Mouse (Mus musculus) erythroid progenitor cell, adult 5-6 weeks (primary cell): ENCODE data around the gene Rhbdf2. TPM values are rescaled to one million over a fixed set of nuclear protein-coding genes. Genes with fewer than 3 reads are reported as not detected.

Experiments used
- ATAC-seq: replicated peaks from 2 replicates; pipeline ENCODE4 v1.8.0; 2016; ENCODE audit warnings: moderate number of reproducible peaks, mild to moderate bottlenecking, moderate TSS enrichment, inconsistent platforms; ENCODE audit not compliant: poor library complexity, low FRiP score, severe bottlenecking
- total RNA-seq, 2 experiments: library from RNA; stranded (forward) in 1 of 2; stranded (reverse) in 1 of 2; fragments of 150-400 nt in 1 of 2; fragments of 186-747, 209-891 nt in 1 of 2; gene quantifications; 2 replicates each; pipeline versions ENCODE4 v1.2.3 to v1.2.4; 2015 to 2017; ENCODE audit warnings: low replicate concordance in 2 of 2

Rhbdf2 gene
- total RNA-seq, 2 experiments from 2014 or later: 6.3 to 11.5 TPM

GRCm38 (mm10) chr11:116601166-116601565 is 25.7 kb downstream of the Rhbdf2 start:
- ATAC-seq: no peak

DNA sequence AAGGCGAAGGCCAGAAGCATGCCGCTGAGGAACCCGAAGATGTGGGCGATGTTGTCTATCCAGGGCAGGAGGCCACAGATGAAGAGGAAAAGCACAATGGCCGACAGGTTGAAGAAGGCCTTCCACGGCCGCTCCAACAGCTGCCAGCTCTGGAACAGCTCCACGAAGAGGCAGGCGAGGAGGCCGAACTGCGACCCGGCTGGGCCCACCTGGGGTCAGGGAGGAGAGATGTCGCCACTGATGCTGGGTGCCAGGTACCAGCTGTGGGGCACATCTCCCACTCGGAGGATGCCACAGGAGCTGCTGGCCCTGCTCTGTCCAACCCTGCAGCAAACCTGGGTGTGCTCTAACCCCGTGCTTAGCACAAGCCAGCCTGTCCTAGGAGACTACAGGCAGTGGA is 27.6 kb downstream of the Rhbdf2 start:
- ATAC-seq: no peak

DNA sequence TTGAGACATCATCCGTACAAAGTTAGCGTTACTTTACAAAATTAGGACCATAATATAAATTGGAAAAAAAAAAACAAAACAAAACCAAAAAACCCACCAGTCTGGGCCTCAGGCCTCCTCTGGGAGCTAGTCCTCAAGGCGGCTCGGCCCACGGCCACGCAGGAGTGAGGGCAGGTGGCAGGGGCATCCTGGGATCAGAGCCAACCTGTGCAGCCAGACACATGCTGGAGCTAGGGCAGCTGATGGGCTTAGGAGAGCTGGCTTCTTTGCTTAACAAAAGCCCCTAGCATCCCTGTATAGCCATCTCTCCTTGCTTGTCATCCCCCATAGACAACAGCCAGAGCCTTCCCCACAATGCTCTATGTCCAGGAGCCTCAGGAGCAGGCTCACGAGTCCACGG is 28.6 kb downstream of the Rhbdf2 start:
- ATAC-seq: no peak

GRCm38 (mm10) chr11:116596766-116597165 is 30.1 kb downstream of the Rhbdf2 start:
- ATAC-seq: no peak

- no peak for ATAC-seq
Measured at GRCm38 (mm10) chr11:116593345-116593744, 33.5 kb downstream of the Rhbdf2 start.

- peak; percentile 90 for ATAC-seq
Measured at GRCm38 (mm10) chr11:116592428-116592827, 34.4 kb downstream of the Rhbdf2 start.

DNA sequence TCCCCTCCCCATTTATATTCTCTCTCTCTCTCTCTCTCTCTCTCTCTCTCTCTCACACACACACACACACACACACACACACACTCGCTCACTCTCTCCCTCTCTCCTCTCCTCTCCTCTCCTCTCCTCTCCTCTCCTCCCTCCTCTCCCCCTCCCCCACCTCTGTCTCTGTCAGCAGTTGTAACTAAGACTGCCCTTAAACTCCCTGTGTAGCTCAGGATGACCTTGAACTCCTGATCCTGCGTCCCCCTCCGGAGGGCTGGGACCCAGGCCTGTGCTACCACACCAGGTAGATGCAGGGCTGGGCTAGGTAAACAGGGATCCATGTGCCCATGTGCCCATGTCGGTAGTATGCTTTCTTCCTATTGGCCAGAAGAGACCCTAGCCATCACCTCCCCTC is 35.2 kb downstream of the Rhbdf2 start:
- no peak for ATAC-seq

- no peak for ATAC-seq
Measured at GRCm38 (mm10) chr11:116589574-116589973, 37.2 kb downstream of the Rhbdf2 start.

GRCm38 (mm10) chr11:116589020-116589531 is 37.7 kb downstream of the Rhbdf2 start:
- no peak for ATAC-seq

- peak; percentile 86 for ATAC-seq
Measured at GRCm38 (mm10) chr11:116586801-116587631, 39.8 kb downstream of the Rhbdf2 start.

DNA sequence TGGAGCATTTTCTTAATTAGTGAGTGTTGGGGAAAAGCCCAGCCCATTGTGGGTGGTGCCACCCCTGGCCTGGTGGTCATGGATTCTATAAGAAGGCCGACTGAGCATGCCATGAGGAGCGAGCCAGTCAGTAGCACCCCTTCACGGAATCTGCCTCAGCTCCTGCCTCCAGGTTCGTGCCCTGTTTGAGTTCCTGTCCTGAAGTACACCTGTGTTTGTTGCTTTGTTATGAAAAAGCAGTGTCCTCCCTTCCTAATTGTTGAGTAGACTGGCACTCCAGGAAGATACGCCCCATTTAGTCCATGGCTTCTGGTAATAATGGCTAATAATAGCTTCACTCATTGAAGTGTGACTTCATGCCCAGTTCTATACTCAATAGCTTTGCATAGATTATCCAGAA is 40.5 kb downstream of the Rhbdf2 start, which contains the start of gene Aanat:
Gene Aanat, plus strand, starts transcription at position 123 of the 400 bp plus-strand sequence.
- ATAC-seq: no peak

GRCm38 (mm10) chr11:116585682-116586081 is 41.1 kb downstream of the Rhbdf2 start:
- no peak for ATAC-seq

DNA sequence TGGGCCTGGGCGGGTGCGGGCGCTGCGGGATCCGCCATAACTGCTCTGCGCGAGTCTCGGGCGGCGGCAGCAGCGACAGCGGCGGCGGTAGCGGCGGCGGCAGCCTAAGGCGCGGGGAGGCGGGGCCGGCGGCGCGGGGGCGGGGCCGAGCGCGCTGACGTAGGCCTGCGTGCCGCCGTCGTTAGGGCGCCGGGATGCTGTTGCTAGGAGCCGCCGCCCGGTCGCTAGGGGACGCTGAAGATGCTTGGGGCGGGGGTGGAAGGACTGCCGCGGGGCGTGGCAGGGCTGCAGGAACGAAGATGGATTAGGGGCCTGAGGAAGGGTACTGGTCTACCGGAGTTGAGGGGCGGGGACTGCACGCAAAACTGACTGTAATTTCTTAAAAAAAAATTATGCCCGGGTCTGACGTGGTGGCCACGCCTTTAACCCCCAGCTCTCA is 45.4 kb downstream of the Rhbdf2 start, which contains the start of gene Ube2o:
Gene Ube2o, minus strand, starts transcription at position 72 of the 439 bp plus-strand sequence.
- peak; percentile 83 for ATAC-seq

- peak; percentile 76 for ATAC-seq
Measured at GRCm38 (mm10) chr11:116580711-116581375, 46.0 kb downstream of the Rhbdf2 start.

DNA sequence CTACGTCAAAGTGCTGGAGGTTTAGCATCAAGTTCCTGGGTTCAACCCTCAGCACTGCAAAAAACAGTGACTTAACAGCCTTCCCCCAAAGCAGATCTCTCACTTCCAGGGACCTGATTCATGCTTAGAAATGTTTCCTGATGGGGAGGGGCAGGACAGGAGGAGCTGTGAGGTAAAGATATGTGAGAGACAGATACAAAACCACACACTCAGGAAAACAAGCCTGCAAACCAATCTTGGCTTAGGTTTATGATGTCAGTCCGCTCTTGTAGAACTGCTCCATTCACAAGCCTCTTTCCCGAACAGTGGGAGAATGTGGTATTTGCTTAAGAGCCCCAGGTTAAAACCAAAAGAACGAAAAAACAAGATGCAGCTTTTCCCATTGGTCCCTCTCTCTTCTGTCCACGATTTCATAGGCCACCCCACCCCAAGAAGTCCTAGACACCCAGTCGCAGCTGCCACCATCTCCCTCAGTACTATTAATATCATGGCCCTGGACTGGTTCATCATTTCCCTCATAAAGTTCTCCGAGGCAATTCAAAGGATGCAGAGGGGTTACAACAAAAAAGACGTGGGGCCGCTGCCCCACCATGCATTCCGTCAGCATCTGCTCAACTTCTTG is 46.7 kb downstream of the Rhbdf2 start:
- peak; percentile 81 for ATAC-seq

DNA sequence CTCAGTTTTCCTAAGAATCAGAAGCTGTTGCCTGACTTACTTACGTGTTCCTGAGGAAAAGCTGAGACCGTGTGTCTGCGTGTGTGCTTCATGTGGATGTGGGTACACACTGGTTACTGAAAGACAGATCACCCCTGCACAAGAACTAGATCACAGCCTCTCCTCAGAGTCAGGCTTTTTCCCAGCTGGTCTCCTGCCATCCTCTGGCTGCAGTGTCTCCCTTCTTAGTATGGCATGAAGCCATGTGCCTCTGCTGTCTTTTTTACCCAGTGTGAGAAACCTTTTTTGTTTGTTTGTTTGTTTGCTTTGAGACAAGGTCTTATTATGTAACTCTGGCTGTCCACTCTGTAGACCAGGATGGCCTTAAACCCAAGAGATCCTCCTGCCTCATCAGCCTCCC is 47.5 kb downstream of the Rhbdf2 start:
- no peak for ATAC-seq

DNA sequence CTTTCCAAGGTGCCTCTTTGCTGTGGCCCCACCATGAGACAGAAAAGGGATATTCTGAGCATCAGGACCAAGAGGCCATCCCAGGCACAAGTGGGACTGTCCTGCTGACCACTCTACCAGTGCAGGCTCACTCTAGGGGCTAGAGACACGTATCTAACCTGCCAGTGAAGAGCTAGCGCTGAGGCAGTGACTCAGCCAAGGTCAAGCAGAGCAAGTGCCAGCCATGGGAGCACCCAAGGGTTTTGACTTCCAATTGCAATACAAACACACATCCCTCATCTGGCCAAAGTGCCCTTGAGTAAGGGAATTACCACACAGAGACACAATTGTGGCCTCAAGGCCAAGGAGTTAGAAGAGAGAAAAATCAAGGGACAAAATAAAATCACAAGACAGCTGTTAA is 51.4 kb downstream of the Rhbdf2 start:
- ATAC-seq: no peak

GRCm38 (mm10) chr11:116574982-116575381 is 51.8 kb downstream of the Rhbdf2 start:
- ATAC-seq: no peak

DNA sequence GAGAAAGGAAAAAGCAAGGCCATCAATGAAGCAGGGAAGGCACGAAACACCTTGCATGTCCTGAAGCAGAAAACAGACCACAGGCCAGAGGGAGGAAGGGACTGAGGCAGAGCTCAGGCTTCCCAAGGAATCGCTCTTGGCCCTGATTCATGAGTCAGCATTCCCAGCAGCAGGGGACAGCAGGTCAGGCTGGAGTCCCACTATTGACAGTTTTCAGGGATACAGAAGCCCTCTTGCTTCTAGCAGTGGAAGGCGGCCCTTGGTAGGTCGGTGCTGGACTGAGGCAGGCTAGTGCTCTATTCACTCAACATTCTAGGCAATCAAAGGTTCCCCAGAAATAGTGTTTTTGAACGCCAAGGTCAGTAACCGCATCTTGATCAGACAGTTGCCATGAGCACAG is 52.3 kb downstream of the Rhbdf2 start:
- ATAC-seq: no peak

- ATAC-seq: peak; percentile 76
Measured at GRCm38 (mm10) chr11:116572756-116573543, 53.9 kb downstream of the Rhbdf2 start.
